Comparison of ENCODE assay signal across 11 mouse cellular contexts in genomic region chr13:46339954-46340353, GRCm38 (mm10).
DNase-seq lines count a peak whose midpoint lies in the region; ATAC-seq lines count a peak whose summit lies in the region.
"Had no signal": no experiment of that assay in that cellular context is flagged by ENCODE, and none has a peak within 500 bp of the region (broad histone marks: within the 10 kb centered on the region; RNA-seq: fewer than 3 reads in every experiment).

No protein-coding gene starts in this region.

- H3K36me3 ChIP-seq in liver, embryonic 11.5 days (ENCODE audit: control insufficient read depth, insufficient read depth, low read length), result no peaks in the 10 kb centered on the region
- no peaks in the 10 kb centered on the region for H3K36me3 ChIP-seq in forebrain, embryonic 14.5 days (ENCODE audit: control insufficient read depth, insufficient read depth, low read length)

- no peaks in the 10 kb centered on the region for H3K9me3 ChIP-seq in liver, embryonic 11.5 days (ENCODE audit: control insufficient read depth, low read length)
- H3K9me3 ChIP-seq in forebrain, embryonic 14.5 days (replicated peaks; ENCODE audit: control insufficient read depth, low read length), result no peaks in the 10 kb centered on the region

- no peaks in the 10 kb centered on the region for H3K27me3 ChIP-seq in liver, embryonic 11.5 days (replicated peaks; ENCODE audit: control insufficient read depth, insufficient read depth, low read length)
- no peaks in the 10 kb centered on the region for H3K27me3 ChIP-seq in forebrain, embryonic 14.5 days (replicated peaks; ENCODE audit: control insufficient read depth, insufficient read depth, low read length)

- DNase-seq in liver, result peak; percentile 48
- DNase-seq in liver, embryonic 11.5 days (ENCODE audit: low spot score), result no peak
- peak; percentile 96 for DNase-seq in thymus, postnatal 0 days (ENCODE audit: low spot score)
- DNase-seq in kidney, adult 18-20 months, result no peak
- no peak for DNase-seq in layer of hippocampus, adult 8-10 months (ENCODE audit: low spot score in 2 of 2)
- no peak for DNase-seq in forebrain, embryonic 14.5 days (ENCODE audit: low spot score)
- DNase-seq: heart, postnatal 4 days; kidney, postnatal 10 days had no signal

- H3K4me2 ChIP-seq in liver, embryonic 11.5 days, result no peak overlapping the region
- no peak overlapping the region for H3K4me2 ChIP-seq in forebrain, embryonic 14.5 days (ENCODE audit: low read length)
- H3K4me2 ChIP-seq: midbrain, embryonic 11.5 days had no signal

- 16% methylated on average over 4 of the region's 4 CpGs for WGBS in liver, embryonic 11.5 days
- 73% methylated on average over 4 of the region's 4 CpGs for WGBS in forebrain, embryonic 14.5 days

- no peak overlapping the region for H3K27ac ChIP-seq in liver, embryonic 11.5 days (ENCODE audit: low read depth, low read length)
- H3K27ac ChIP-seq in forebrain, embryonic 14.5 days (ENCODE audit: low read depth, low read length), result no peak overlapping the region

- no peak for ATAC-seq in liver, embryonic 11.5 days (replicated peaks; ENCODE audit: low FRiP score)
- ATAC-seq in hematopoietic stem cell, adult 5-6 weeks (replicated peaks in 1 of 2; ENCODE audit: insufficient read depth in 1 of 2, low FRiP score in 2 of 2, low TSS enrichment in 1 of 2, low read depth in 1 of 2, poor library complexity in 2 of 2, severe bottlenecking in 2 of 2), result peak; percentile 95
- ATAC-seq in megakaryocyte-erythroid progenitor cell, adult 5-6 weeks (replicated peaks; ENCODE audit: low FRiP score, low TSS enrichment, poor library complexity, severe bottlenecking), result 0 out of 2 replicates have a peak, but pooled peaks have one; percentile 26
- no peak for ATAC-seq in forebrain, embryonic 14.5 days

- no peaks in the 10 kb centered on the region for H3K4me1 ChIP-seq in liver, embryonic 11.5 days (replicated peaks; ENCODE audit: control insufficient read depth, insufficient read depth, low read length)
- H3K4me1 ChIP-seq in forebrain, embryonic 14.5 days (ENCODE audit: control insufficient read depth, insufficient read depth, low read length), result no peaks in the 10 kb centered on the region

- H3K4me3 ChIP-seq in liver, embryonic 11.5 days (ENCODE audit: low read depth, low read length), result no peak overlapping the region
- H3K4me3 ChIP-seq in forebrain, embryonic 14.5 days (ENCODE audit: low read depth, low read length), result no peak overlapping the region

- no peak overlapping the region for H3K9ac ChIP-seq in liver, embryonic 11.5 days (ENCODE audit: low read depth, low read length)
- no peak overlapping the region for H3K9ac ChIP-seq in forebrain, embryonic 14.5 days (ENCODE audit: low read length)

Comparison
In these comparisons a context has a peak if more than half of its experiments do, and no peak if none do; other contexts are left out.
1. DNase-seq: peak in liver (single experiment) and thymus, postnatal 0 days (single experiment); none in liver, embryonic 11.5 days (single experiment), kidney, adult 18-20 months (single experiment), layer of hippocampus, adult 8-10 months (0 of 2) and forebrain, embryonic 14.5 days (single experiment).
2. ATAC-seq: peak in hematopoietic stem cell, adult 5-6 weeks (2 of 2) and megakaryocyte-erythroid progenitor cell, adult 5-6 weeks (single experiment); none in liver, embryonic 11.5 days (single experiment) and forebrain, embryonic 14.5 days (single experiment).